Mouse (Mus musculus): ENCODE results near the gene Boc.

Boc gene

GRCm38 (mm10) chr16:44526044-44526443 lies 32.7 kb downstream of the Boc start:
- DNase-seq, result no peak

GRCm38 (mm10) chr16:44523595-44523994 lies 35.1 kb downstream of the Boc start:
- no peak for DNase-seq

GRCm38 (mm10) chr16:44516498-44516897 lies 42.2 kb downstream of the Boc start:
- DNase-seq, result no peak

GRCm38 (mm10) chr16:44510521-44511213 lies 48.0 kb downstream of the Boc start:
- DNase-seq, result no peak

GRCm38 (mm10) chr16:44509458-44510344 lies 49.0 kb downstream of the Boc start:
- no peak for DNase-seq

GRCm38 (mm10) chr16:44508772-44509171 lies 49.9 kb downstream of the Boc start:
- DNase-seq, result no peak

GRCm38 (mm10) chr16:44508025-44508424 lies 50.7 kb downstream of the Boc start:
- DNase-seq, result no peak

- DNase-seq, result no peak
Measured at GRCm38 (mm10) chr16:44507027-44507929, 51.4 kb downstream of the Boc start.

GRCm38 (mm10) chr16:44505243-44505642 lies 53.5 kb downstream of the Boc start:
- DNase-seq, result no peak

- DNase-seq, result no peak
Measured at GRCm38 (mm10) chr16:44502895-44503575, 55.7 kb downstream of the Boc start.

GRCm38 (mm10) chr16:44502325-44502724 lies 56.4 kb downstream of the Boc start:
- DNase-seq, result no peak

GRCm38 (mm10) chr16:44501783-44502182 lies 56.9 kb downstream of the Boc start:
- DNase-seq, result no peak

GRCm38 (mm10) chr16:44498447-44498846 lies 60.2 kb downstream of the Boc start:
- DNase-seq, result no peak

- DNase-seq, result no peak
Measured at GRCm38 (mm10) chr16:44496971-44497464, 61.7 kb downstream of the Boc start.

- peak; percentile 29 to 65 for DNase-seq
Measured at GRCm38 (mm10) chr16:44494441-44495108, 64.1 kb downstream of the Boc start.

- no peak for DNase-seq
Measured at GRCm38 (mm10) chr16:44493868-44494267, 64.8 kb downstream of the Boc start.

GRCm38 (mm10) chr16:44492706-44493105 lies 66.0 kb downstream of the Boc start:
- DNase-seq, result no peak

GRCm38 (mm10) chr16:44492151-44492550 lies 66.5 kb downstream of the Boc start:
- no peak for DNase-seq

GRCm38 (mm10) chr16:44491051-44491450 lies 67.6 kb downstream of the Boc start:
- no peak for DNase-seq

- DNase-seq, result no peak
Measured at GRCm38 (mm10) chr16:44487194-44487593, 71.5 kb downstream of the Boc start.

- DNase-seq, result no peak
Measured at GRCm38 (mm10) chr16:44486612-44487011, 72.1 kb downstream of the Boc start.

- DNase-seq, result no peak
Measured at GRCm38 (mm10) chr16:44485691-44486090, 73.0 kb downstream of the Boc start.
